Mouse (Mus musculus) hindbrain, embryonic 10.5 days (tissue): Measurements from ENCODE around the gene Rrbp1. TPM values are rescaled to one million over a fixed set of nuclear protein-coding genes. Genes with fewer than 3 reads are reported as not detected.

ENCODE experiments used
- DNase-seq: peaks from one replicate; pipeline ENCODE4 v3.0.0-alpha.2; 2017; ENCODE audit warnings: low spot score
- H3K27ac ChIP-seq: fragments of 300-500 bp; sonication (generic); 2 replicates; pipeline ENCODE4 v1.5.1; 2016; ENCODE audit warnings: mild to moderate bottlenecking, moderate library complexity
- H3K27me3 ChIP-seq: fragments of 300-500 bp; sonication (generic); 2 replicates; pipeline ENCODE4 v1.6.1; 2016; ENCODE audit warnings: mild to moderate bottlenecking; ENCODE audit not compliant: poor library complexity, insufficient read depth, severe bottlenecking
- H3K36me3 ChIP-seq: fragments of 300-500 bp; sonication (generic); 2 replicates; pipeline ENCODE4 v1.6.1; 2016; ENCODE audit warnings: mild to moderate bottlenecking, moderate library complexity
- H3K4me1 ChIP-seq: fragments of 300-500 bp; sonication (generic); replicated peaks from 2 replicates; pipeline ENCODE4 v1.6.1; 2016; ENCODE audit warnings: mild to moderate bottlenecking
- H3K4me3 ChIP-seq: fragments of 300-500 bp; sonication (generic); 2 replicates; pipeline ENCODE4 v1.5.1; 2016; ENCODE audit warnings: mild to moderate bottlenecking, moderate library complexity
- H3K9me3 ChIP-seq: fragments of 300-500 bp; sonication (generic); 2 replicates; pipeline ENCODE4 v1.6.1; 2016; ENCODE audit warnings: mild to moderate bottlenecking, moderate library complexity
- WGBS: fragments of 180-500 bp; shearing (Covaris S2); methylation state at CpG from one replicate; pipeline ENCODE4 v1.1.7; 2016; 5-methylcytosine and 5-hydroxymethylcytosine counted together
- polyA plus RNA-seq: library from polyadenylated mRNA; unstranded; fragments of >200 nt; fragmentation: Nextera tagmentation; extraction: Ambion mirVana; gene quantifications from 2 replicates; pipeline ENCODE4 v1.2.1, GENCODE M21; 2016

The Rrbp1 gene
- polyA plus RNA-seq, 1 experiment from 2014 or later = 41.0 TPM

DNA sequence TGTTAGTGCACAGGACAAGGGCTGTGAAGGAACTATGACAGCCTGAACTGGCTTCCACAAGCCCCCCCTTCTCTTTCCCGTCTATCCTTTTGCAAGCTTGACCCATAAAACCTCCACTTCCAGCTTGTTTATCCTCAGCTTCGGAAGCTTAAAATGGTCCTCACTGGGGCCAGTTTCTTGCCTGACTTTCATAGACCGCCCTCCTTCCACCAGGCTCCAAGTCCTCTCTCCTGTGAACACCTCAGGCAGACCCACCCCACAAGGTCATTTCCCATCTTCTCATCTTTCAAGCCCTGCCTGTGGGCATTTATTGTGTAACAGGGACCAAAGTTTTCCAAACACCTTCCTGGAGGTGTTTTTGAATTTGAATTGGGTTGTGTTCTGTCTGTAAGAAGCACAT is 11.4 kb upstream of the Rrbp1 start:
- DNase-seq = no peak
- Histone ChIP-seq H3K27ac (no peak overlapping the region), H3K4me3 (no peak overlapping the region), H3K27me3 (peaks cover 8% of the 10 kb centered on the region), H3K9me3 (no peaks in the 10 kb centered on the region), H3K36me3 (no peaks in the 10 kb centered on the region), H3K4me1 (no peaks in the 10 kb centered on the region)
- 74% methylated on average over 3 of the region's 3 CpGs for WGBS

DNA sequence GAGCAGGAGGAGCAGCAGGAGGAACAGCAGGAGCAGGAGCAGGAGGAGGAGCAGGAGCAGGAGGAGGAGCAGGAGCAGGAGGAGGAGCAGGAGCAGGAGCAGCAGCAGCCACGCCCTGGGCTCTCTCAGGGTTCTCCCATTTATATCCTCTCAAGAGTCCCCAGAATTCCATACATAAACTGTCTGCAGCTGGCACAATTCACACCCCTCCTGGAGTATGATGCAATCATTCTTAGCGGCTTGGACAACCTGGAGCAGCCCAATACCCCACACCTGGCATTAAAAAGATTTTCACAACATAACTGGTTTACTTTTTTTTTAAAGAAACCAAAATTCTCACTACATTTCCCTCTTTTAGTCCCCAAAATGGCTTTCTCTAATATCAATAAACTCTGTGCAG is 8.9 kb upstream of the Rrbp1 start:
- peaks cover 8% of the 10 kb centered on the region for H3K27me3 ChIP-seq
- H3K9me3 ChIP-seq = no peaks in the 10 kb centered on the region
- DNase-seq = no peak
- H3K27ac ChIP-seq = no peak overlapping the region
- H3K4me3 ChIP-seq = no peak overlapping the region
- H3K4me1 ChIP-seq = no peaks in the 10 kb centered on the region
- no peaks in the 10 kb centered on the region for H3K36me3 ChIP-seq
- 73% methylated on average over 2 of the region's 2 CpGs for WGBS

DNA sequence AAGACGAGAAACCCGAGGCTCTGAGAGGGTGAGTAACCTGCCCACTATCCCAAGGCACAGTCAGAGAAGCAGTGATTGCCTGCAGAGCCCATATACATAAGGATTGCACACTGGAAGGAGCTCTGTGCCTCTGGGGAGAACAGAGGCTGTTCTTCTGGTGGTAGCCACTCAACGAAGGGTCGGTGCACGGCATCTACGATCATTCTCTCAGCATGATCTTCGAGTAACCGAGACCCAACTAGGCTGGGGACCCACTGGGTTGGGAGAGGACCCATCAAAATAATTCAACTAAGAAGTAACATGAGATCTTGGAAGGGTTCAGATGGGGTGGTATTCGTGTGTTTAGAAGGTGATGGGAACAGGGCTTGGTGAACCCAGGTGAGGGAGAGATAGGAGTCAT is 4.8 kb upstream of the Rrbp1 start:
- no peak overlapping the region for H3K4me3 ChIP-seq
- no peak for DNase-seq
- H3K36me3 ChIP-seq = no peaks in the 10 kb centered on the region
- WGBS = 90% methylated on average over 9 of the region's 9 CpGs
- H3K9me3 ChIP-seq = no peaks in the 10 kb centered on the region
- no peak overlapping the region for H3K27ac ChIP-seq
- H3K4me1 ChIP-seq = peaks cover 14% of the 10 kb centered on the region
- H3K27me3 ChIP-seq = peaks cover 8% of the 10 kb centered on the region

DNA sequence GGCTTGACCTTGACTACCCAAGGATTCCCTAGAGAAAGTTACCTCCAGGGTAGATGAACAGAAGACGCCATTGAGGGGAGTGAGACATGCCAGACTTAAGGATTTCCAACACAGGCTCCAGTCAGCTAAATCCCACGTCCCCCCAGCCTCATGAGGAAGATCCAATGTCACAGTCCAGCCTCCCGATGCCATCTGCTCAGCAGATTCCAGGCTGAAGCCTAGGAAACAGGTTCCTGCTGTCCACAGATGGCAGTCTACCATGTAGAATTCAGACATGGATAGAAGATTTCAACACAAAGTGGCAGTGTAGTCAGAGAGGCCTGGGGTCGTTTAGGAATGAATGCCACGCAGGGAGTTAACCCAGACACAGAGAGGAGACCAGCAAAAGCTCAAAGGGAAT is 3.4 kb upstream of the Rrbp1 start:
- peak; percentile 47 for DNase-seq
- Histone ChIP-seq H3K36me3 (no peaks in the 10 kb centered on the region), H3K4me1 (peaks cover 27% of the 10 kb centered on the region), H3K27ac (peak overlapping the region; percentile 53), H3K27me3 (peaks cover 3% of the 10 kb centered on the region), H3K4me3 (no peak overlapping the region), H3K9me3 (no peaks in the 10 kb centered on the region)
- WGBS = 40% methylated on average over 5 of the region's 5 CpGs

DNA sequence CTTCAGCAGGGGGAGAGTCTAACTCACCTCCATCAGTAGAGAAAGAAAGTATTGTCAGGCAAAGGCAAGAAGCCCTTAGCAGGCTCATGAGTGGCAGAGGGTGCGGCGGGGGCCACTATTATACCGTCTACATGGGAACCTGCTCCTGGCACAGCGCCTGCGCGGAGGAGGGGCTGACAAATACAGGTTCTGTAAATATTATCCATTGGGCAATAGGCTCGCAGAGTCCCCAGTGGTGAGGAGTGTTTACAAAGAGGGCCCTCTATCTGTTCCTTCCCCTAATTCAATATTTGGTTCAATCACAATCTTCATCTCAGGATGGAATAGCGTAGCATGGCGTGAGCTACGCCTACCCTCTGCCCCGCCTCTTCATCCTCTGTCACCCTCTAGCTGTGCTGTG is 3.0 kb upstream of the Rrbp1 start:
- Histone ChIP-seq H3K4me3 (no peak overlapping the region), H3K9me3 (no peaks in the 10 kb centered on the region), H3K27ac (peak overlapping the region; percentile 53), H3K36me3 (no peaks in the 10 kb centered on the region), H3K4me1 (peaks cover 31% of the 10 kb centered on the region), H3K27me3 (no peaks in the 10 kb centered on the region)
- WGBS = 79% methylated on average over 11 of the region's 11 CpGs
- no peak for DNase-seq

DNA sequence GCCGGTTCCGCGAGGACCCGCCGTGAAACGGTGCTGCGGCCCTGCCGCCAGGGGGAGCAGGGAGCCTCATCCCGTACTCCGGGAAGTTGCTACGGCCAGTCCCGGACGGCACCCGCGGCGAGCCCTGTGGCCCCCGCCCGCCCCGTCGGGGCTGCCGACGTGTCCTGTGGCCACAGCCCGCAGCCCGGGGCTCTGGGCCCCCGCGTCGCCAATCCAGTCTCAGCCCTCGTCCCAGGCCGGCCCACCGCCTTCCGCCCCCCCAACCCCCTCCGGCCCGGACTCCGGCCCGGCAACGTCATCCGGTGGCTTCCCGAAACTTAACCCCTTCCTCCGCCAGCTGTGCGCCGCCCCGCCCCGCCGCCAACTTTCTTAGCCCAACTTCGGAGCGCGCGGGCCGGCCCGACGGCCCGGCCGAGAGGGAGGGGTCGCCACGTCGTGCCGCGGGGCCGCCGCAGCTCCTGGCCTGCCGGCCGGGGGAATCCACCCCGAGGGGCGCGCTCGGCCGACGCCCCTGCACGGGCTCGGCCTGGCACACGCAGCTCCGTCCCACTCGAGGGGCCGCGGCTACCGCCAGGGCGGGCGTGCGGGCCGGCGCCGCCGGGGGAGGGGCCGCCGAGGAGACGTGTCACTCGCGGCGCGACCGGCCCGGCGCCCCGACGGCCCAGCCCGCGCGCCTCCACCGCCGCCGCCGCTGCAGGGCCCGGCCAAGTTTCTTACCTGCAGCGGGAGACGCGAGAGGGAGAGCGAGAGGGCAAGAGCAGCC is 600 bp downstream of the Rrbp1 start:
- Histone ChIP-seq H3K4me1 (peaks cover 35% of the 10 kb centered on the region), H3K4me3 (peak overlapping the region; percentile 86), H3K27me3 (no peaks in the 10 kb centered on the region), H3K36me3 (no peaks in the 10 kb centered on the region), H3K9me3 (no peaks in the 10 kb centered on the region), H3K27ac (peak overlapping the region; percentile 94)
- under 1% methylated on average over 107 of the region's 107 CpGs for WGBS
- peak; percentile 83 for DNase-seq

DNA sequence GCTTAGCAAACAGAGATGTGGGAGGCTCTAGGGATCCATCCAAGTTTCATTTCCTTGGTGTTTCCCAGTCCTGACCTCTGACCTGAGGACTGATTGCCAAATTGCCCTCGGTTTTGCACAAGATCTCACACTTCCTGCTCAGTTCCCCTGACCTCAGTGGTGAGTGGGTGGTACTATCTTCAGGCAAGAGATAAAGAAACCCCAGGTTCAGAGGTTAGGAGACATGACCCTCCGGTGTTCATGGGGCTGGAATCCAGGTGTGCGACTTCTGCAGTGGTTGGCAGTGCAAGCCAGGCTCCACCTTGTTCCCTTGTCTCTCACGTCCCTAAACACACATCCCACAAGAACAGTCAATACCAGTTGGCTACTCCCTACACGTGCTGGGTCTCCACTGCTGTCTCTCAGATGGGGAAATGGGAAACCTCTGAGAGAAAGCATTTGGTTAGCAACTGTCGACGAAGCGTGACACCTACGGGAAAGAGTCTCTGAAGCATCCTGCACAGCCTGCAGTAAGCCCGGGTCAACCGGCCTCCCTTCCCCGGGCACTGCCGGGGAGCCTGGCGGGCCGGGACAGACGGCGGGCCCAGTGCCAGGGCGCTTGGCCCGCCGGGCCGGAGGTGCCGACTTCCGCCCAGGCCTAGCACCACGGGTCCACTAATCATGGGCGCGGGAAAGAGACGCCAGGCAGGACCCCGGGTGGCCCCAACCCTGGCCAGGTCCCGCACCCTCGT is 1.3 kb downstream of the Rrbp1 start:
- peak; percentile 11 for DNase-seq
- H3K27me3 ChIP-seq = no peaks in the 10 kb centered on the region
- H3K9me3 ChIP-seq = no peaks in the 10 kb centered on the region
- H3K4me1 ChIP-seq = peaks cover 34% of the 10 kb centered on the region
- peak overlapping the region; percentile 86 for H3K4me3 ChIP-seq
- WGBS = 3% methylated on average over 30 of the region's 30 CpGs
- H3K27ac ChIP-seq = peak overlapping the region; percentile 94
- H3K36me3 ChIP-seq = no peaks in the 10 kb centered on the region

DNA sequence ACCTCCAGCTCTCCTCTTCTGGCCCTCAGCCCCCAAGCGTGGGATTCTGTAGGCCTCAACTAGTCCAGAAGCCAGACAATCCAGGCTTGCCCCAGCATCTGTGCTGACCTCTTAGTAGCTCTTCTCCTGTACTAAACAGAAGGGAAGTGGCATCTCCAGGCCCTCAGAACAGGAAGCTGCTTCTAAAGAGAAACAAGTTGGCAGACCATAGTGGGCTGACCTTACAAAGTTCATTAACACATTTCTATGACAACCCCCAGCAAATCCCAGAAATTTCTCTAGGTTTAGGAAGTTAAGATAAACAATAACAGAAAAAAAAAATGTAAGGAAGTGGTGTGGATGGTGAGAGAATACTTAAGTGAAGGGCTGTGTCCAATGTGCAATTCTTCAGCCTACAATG is 2.0 kb downstream of the Rrbp1 start:
- H3K27me3 ChIP-seq = no peaks in the 10 kb centered on the region
- H3K27ac ChIP-seq = no peak overlapping the region
- no peak for DNase-seq
- H3K4me1 ChIP-seq = peaks cover 28% of the 10 kb centered on the region
- H3K9me3 ChIP-seq = no peaks in the 10 kb centered on the region
- H3K4me3 ChIP-seq = peak overlapping the region; percentile 86; the same call in 1 of the 2 replicates
- no peaks in the 10 kb centered on the region for H3K36me3 ChIP-seq
- WGBS = 93% methylated on average over 1 of the region's 1 CpGs

DNA sequence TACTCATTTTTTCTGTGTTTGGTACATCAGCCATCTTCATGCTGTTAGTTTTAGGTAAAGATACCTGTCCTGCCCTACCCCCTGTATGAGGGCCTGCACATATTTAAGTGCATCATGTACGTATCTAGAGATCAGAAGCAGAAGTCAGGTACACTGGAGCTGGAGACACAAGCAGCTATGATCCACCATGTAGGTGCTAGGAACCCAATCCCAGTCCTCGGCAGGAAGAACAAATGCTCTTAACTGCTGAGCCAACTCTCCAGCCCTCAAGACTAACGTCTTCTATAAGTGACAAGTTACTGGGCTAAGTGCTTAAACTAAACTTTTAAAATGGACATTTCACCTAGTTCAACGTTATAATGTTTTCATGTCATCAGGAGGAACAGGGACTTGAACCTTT is 3.9 kb downstream of the Rrbp1 start:
- whole genome bisulfite sequencing = 90% methylated on average over 4 of the region's 4 CpGs
- H3K9me3 ChIP-seq = no peaks in the 10 kb centered on the region
- DNase-seq = no peak

DNA sequence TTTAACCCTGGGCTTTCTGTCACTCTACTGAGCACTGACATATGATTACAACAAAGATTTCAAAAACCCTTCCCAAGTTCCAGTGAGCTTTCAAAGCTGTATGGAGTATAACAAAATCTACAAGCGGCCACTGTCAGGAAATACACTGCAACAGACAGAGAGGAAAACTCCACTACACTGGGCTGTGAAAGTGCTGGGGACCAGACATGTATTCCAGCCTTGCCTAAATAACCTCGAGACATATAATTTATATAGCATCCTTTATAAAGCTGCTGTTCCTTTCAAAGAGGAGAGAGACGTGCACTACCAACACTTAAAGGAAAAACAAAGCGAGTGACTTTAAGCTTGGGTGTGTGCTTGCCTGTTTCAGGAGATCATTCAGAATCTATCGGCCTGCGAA is 4.4 kb downstream of the Rrbp1 start:
- no peak overlapping the region for H3K27ac ChIP-seq
- no peak for DNase-seq
- H3K9me3 ChIP-seq = no peaks in the 10 kb centered on the region
- H3K27me3 ChIP-seq = no peaks in the 10 kb centered on the region
- H3K4me1 ChIP-seq = peaks cover 24% of the 10 kb centered on the region
- H3K36me3 ChIP-seq = no peaks in the 10 kb centered on the region
- H3K4me3 ChIP-seq = no peak overlapping the region
- WGBS = 92% methylated on average over 6 of the region's 6 CpGs

More for the DNA sequence above, 3.9 kb downstream of the Rrbp1 start:
- Histone ChIP-seq H3K36me3 (no peaks in the 10 kb centered on the region), H3K27me3 (no peaks in the 10 kb centered on the region), H3K4me3 (no peak overlapping the region), H3K27ac (no peak overlapping the region), H3K4me1 (peaks cover 24% of the 10 kb centered on the region)

DNA sequence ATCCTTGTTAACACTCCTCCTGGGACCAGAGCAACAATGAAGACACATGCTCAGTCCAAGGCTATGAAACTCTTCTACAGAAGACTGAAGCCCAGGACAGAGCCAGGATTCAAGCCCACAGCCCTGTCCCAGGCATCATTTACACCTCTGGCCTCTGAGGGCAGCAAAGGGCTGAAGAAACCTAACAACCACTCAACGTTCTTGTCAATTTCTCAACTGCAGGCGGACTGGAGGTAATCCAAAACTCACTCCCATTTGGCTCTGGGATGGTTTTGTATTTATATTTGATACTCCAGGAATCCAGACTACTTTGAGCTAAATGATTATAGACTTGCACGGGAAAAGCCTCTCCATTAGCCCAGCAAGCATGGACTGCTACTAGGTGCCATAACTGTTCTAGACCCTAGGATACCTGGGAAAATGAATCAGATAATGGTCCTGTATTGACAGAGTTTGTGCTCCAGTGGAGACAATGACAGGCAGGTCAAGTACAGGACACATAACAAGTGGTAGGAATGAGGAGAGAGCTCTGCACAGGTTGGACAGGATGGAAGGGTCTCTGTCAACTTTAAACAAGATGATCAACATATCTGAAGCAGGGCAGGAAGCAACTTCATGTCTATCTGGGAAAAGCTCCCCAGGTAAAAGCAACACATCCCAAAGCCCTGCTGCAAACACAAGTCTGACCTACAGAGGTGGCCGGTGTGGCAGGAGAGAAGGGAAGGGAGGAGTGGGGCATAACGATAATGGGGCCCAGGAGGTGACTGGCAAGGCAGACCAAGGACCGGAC is 5.7 kb downstream of the Rrbp1 start:
- Histone ChIP-seq H3K27ac (no peak overlapping the region), H3K9me3 (no peaks in the 10 kb centered on the region), H3K36me3 (no peaks in the 10 kb centered on the region), H3K4me1 (peaks cover 18% of the 10 kb centered on the region), H3K27me3 (no peaks in the 10 kb centered on the region), H3K4me3 (no peak overlapping the region)
- 84% methylated on average over 6 of the region's 6 CpGs for WGBS
- no peak for DNase-seq

DNA sequence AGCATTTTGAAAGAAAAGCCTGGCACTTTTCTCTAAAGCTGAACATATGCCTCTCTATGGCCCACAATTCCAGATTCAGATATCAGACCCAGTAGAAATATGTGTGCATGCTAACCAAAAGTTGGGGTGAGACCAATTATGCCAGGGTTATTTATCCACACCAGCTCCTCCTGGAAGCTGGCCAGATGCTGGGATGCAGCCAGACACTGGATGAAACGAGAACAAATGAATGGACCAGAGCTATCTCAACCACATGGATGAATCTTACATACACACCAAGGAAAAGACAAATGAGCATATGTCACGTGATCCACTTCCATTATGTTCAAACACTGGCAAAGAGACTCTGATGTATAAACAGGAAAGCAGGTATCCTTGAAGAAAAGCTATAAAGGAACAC is 7.5 kb downstream of the Rrbp1 start:
- Histone ChIP-seq H3K27ac (no peak overlapping the region), H3K4me1 (no peaks in the 10 kb centered on the region), H3K9me3 (no peaks in the 10 kb centered on the region), H3K4me3 (no peak overlapping the region), H3K27me3 (no peaks in the 10 kb centered on the region), H3K36me3 (0 out of 2 replicates have a peak, but pooled peaks cover 5% of the 10 kb centered on the region)
- WGBS = 79% methylated on average over 2 of the region's 2 CpGs
- no peak for DNase-seq
